Mouse (Mus musculus): ENCODE data around the gene Blm. TPM values are rescaled to one million over a fixed set of nuclear protein-coding genes. Genes with fewer than 3 reads are reported as not detected.

The Blm gene
- total and polyA plus RNA-seq, 3 experiments = 24.1 to 56.2 (median 36.4) TPM

GRCm38 (mm10) chr7:80575750-80576149 lies 40.8 kb upstream of the Blm start:
- H3K27ac ChIP-seq (ENCODE audit: insufficient read depth, low read depth) = no peak overlapping the region
- TF ChIP-seq POLR2A (IDR thresholded peaks at IDR 0.05; ENCODE audit: low read depth, low read length) (no peak), MEF2A (IDR thresholded peaks at IDR 0.05; ENCODE audit: borderline replicate concordance, low read depth, low read length) (0 out of 2 replicates have a peak, but pooled peaks have one; percentile 15), CHD2 (IDR thresholded peaks at IDR 0.05; ENCODE audit: low read length) (no peak), IRF4 (IDR thresholded peaks at IDR 0.05; ENCODE audit: low read depth, low read length) (peak; percentile 32; the same call in 1 of the 2 replicates), ELF1 (IDR thresholded peaks at IDR 0.05; ENCODE audit: low read depth, low read length) (peak; percentile 60), ZC3H11A (IDR thresholded peaks at IDR 0.05; ENCODE audit: low read depth, low read length) (no peak), GABPA (IDR thresholded peaks at IDR 0.05; ENCODE audit: insufficient replicate concordance, low read depth, low read length) (no peak), MXI1 (IDR thresholded peaks at IDR 0.05; ENCODE audit: low read depth, low read length) (no peak), RCOR1 (conservative IDR thresholded peaks at IDR 0.05; ENCODE audit: low read depth, low read length) (no peak), HCFC1 (IDR thresholded peaks at IDR 0.05; ENCODE audit: low read depth, low read length) (peak; percentile 65; the same call in 1 of the 2 replicates), UBTF (IDR thresholded peaks at IDR 0.05; ENCODE audit: low read depth, low read length) (no peak), TBP (conservative IDR thresholded peaks at IDR 0.05; ENCODE audit: low read depth, low read length) (no peak), SIN3A (IDR thresholded peaks at IDR 0.05; ENCODE audit: low read length) (no peak), SMC3 (IDR thresholded peaks at IDR 0.05; ENCODE audit: low read depth, low read length) (no peak), POLR2AphosphoS2 (IDR thresholded peaks at IDR 0.05; ENCODE audit: low read depth, low read length) (no peak), TCF12 (IDR thresholded peaks at IDR 0.05; ENCODE audit: low read depth, low read length) (0 out of 2 replicates have a peak, but pooled peaks have one; percentile 19), ZNF384 (IDR thresholded peaks at IDR 0.05; ENCODE audit: low read depth, low read length) (no peak)
- no peak for DNase-seq (ENCODE audit: extremely low read depth)

GRCm38 (mm10) chr7:80573076-80573475 lies 38.2 kb upstream of the Blm start:
- dilution Hi-C loops (cut with MboI; ENCODE audit: extremely low pct_ligation_motif_present, extremely low pct_unique_long_range_greater_than_20kb, low sequenced_read_pairs) (loop anchor here (25.0 kb wide), 1 partner anchor 186 kb away; the partner anchor contains the start of gene Fes), in situ Hi-C loops (cut with MboI; ENCODE audit: low pct_ligation_motif_present, low pct_unique_long_range_greater_than_20kb, low sequenced_read_pairs) (no loop called here)
- Histone ChIP-seq H3K27me3 (replicated peaks) (no peaks in the 10 kb centered on the region), H3K4me3 (replicated peaks in 1 of 3; ENCODE audit: low read depth in 2 of 3, low read length in 2 of 3, poor library complexity in 1 of 3) (no peak overlapping the region), H3K27ac (ENCODE audit: insufficient read depth, low read depth) (no peak overlapping the region), H3K9ac (ENCODE audit: insufficient read depth, low read depth) (no peak overlapping the region), H3K79me2 (replicated peaks; ENCODE audit: control insufficient read depth, extremely low read depth, insufficient read depth, poor library complexity, severe bottlenecking) (no peaks in the 10 kb centered on the region), H3K4me1 (ENCODE audit: control insufficient read depth in 1 of 2, insufficient read depth in 2 of 2) (peaks cover 9 to 17% of the 10 kb centered on the region in 2 experiments), H3K4me2 (ENCODE audit: insufficient read depth, low read depth, poor library complexity, severe bottlenecking) (no peak overlapping the region), H3K36me3 (replicated peaks in 1 of 2; ENCODE audit: control insufficient read depth in 1 of 2, insufficient read depth in 1 of 2, low read length in 1 of 2) (no peaks in the 10 kb centered on the region), H3K9me3 (replicated peaks; ENCODE audit: low read length) (no peaks in the 10 kb centered on the region)
- no peak for TF ChIP-seq MXI1 (IDR thresholded peaks at IDR 0.05; ENCODE audit: low read depth, low read length)
- TF ChIP-seq CTCF (conservative IDR thresholded peaks at IDR 0.05 in 1 of 2, IDR thresholded peaks at IDR 0.05 in 1 of 2; ENCODE audit: low read depth in 2 of 2, low read length in 2 of 2) = no peak
- TF ChIP-seq MYC (IDR thresholded peaks at IDR 0.05; ENCODE audit: low read depth, low read length) = no peak
- TF ChIP-seq ZKSCAN1 (IDR thresholded peaks at IDR 0.05; ENCODE audit: borderline replicate concordance, low read depth, low read length) = no peak
- no peak for TF ChIP-seq CHD2 (IDR thresholded peaks at IDR 0.05; ENCODE audit: low read length)
- TF ChIP-seq TBP (conservative IDR thresholded peaks at IDR 0.05; ENCODE audit: low read depth, low read length) = no peak
- no peak for TF ChIP-seq GABPA (IDR thresholded peaks at IDR 0.05; ENCODE audit: insufficient replicate concordance, low read depth, low read length)
- TF ChIP-seq MAX (IDR thresholded peaks at IDR 0.05; ENCODE audit: low read length) = no peak
- no peak for TF ChIP-seq MAFK (IDR thresholded peaks at IDR 0.05; ENCODE audit: insufficient replicate concordance, low read length)
- TF ChIP-seq TCF12 (IDR thresholded peaks at IDR 0.05; ENCODE audit: low read depth, low read length) = no peak
- no peak for DNase-seq (ENCODE audit: extremely low read depth)

More at GRCm38 (mm10) chr7:80575750-80576149, 40.8 kb upstream of the Blm start:
- no peak overlapping the region for H3K4me2 ChIP-seq (ENCODE audit: insufficient read depth, low read depth, poor library complexity, severe bottlenecking)
- H3K4me1 ChIP-seq (ENCODE audit: control insufficient read depth in 1 of 2, insufficient read depth in 2 of 2) = peaks cover 11 to 17% of the 10 kb centered on the region in 2 experiments
- no peak overlapping the region for H3K9ac ChIP-seq (ENCODE audit: insufficient read depth, low read depth)
- no peaks in the 10 kb centered on the region for H3K36me3 ChIP-seq (replicated peaks in 1 of 2; ENCODE audit: control insufficient read depth in 1 of 2, insufficient read depth in 1 of 2, low read length in 1 of 2)
- H3K4me3 ChIP-seq (replicated peaks in 1 of 3; ENCODE audit: low read depth in 2 of 3, low read length in 2 of 3, poor library complexity in 1 of 3) = no peak overlapping the region
- H3K79me2 ChIP-seq (replicated peaks; ENCODE audit: control insufficient read depth, extremely low read depth, insufficient read depth, poor library complexity, severe bottlenecking) = no peaks in the 10 kb centered on the region
- in situ Hi-C loops (cut with MboI; ENCODE audit: low pct_ligation_motif_present, low pct_unique_long_range_greater_than_20kb, low sequenced_read_pairs) (loop anchor here (25.0 kb wide), 1 partner anchor 438 kb away; no protein-coding TSS in a partner anchor), dilution Hi-C loops (cut with MboI; ENCODE audit: extremely low pct_ligation_motif_present, extremely low pct_unique_long_range_greater_than_20kb, low sequenced_read_pairs) (no loop called here)
- H3K9me3 ChIP-seq (replicated peaks; ENCODE audit: low read length) = no peaks in the 10 kb centered on the region
- no peaks in the 10 kb centered on the region for H3K27me3 ChIP-seq (replicated peaks)

Data from CH12.LX (cell line).